Mouse (Mus musculus): Measurements from ENCODE around the gene Higd1c.

- TF ChIP-seq CTCF (IDR thresholded peaks at IDR 0.05; ENCODE audit: borderline replicate concordance, insufficient read depth, low read depth, low read length): no peak
- TF ChIP-seq POLR2A (IDR thresholded peaks at IDR 0.05; ENCODE audit: borderline replicate concordance, insufficient read depth, low read length): no peak
These were observed 55.8 kb downstream of the Higd1c start for GRCm38 (mm10) chr15:100419901-100420745.

Measured in cerebellum, adult 2 months (tissue).